Mouse (Mus musculus) thymus, postnatal 0 days (tissue): ENCODE results near the gene Ttc9b. TPM values are rescaled to one million over a fixed set of nuclear protein-coding genes. Genes with fewer than 3 reads are reported as not detected.
A peak's percentile ranks its signal among the peaks of the same experiment; 100 is the strongest.

ENCODE experiments used
- DNase-seq: peaks from one replicate; pipeline ENCODE4 v3.0.0-alpha.2; 2015; ENCODE audit warnings: low spot score
- polyA plus RNA-seq: library from polyadenylated mRNA; unstranded; fragments of >200 nt; fragmentation: Nextera tagmentation; extraction: Ambion mirVana; gene quantifications from 2 replicates; pipeline ENCODE4 v1.2.1, GENCODE M21; 2015

Ttc9b gene
- polyA plus RNA-seq, 1 experiment from 2014 or later = not detected

GRCm38 (mm10) chr7:27687043-27687442, 33.3 kb downstream of the Ttc9b start:
- no peak for DNase-seq

- DNase-seq = no peak
Observed at GRCm38 (mm10) chr7:27687836-27688235, 34.1 kb downstream of the Ttc9b start.

- peak; percentile 17 for DNase-seq
Observed at GRCm38 (mm10) chr7:27688246-27688788, 34.6 kb downstream of the Ttc9b start.

- peak; percentile 96 for DNase-seq
Observed at GRCm38 (mm10) chr7:27688815-27689612, 35.3 kb downstream of the Ttc9b start, which contains the start of gene Zfp607b. Zfp607b (plus strand) TSS chr7:27689340.

GRCm38 (mm10) chr7:27691076-27691475, 37.4 kb downstream of the Ttc9b start:
- DNase-seq = peak; percentile 67

GRCm38 (mm10) chr7:27696711-27697110, 43.0 kb downstream of the Ttc9b start:
- DNase-seq = no peak

Other genes with a start within 250 kb of the Ttc9b start
- 0.09 and 0.10 TPM in 2 replicates for gene Sptbn4, start 206.2 kb upstream of the Ttc9b start, polyA plus RNA-seq
- 26.0 and 27.6 TPM in 2 replicates for gene Blvrb, start 205.9 kb upstream of the Ttc9b start, polyA plus RNA-seq
- gene Sertad3, start 180.1 kb upstream of the Ttc9b start, polyA plus RNA-seq = 29.0 and 31.0 TPM in 2 replicates
- 33.5 and 35.1 TPM in 2 replicates for gene Sertad1, start 167.0 kb upstream of the Ttc9b start, polyA plus RNA-seq
- 1.1 and 1.2 TPM in 2 replicates for gene Prx, start 154.6 kb upstream of the Ttc9b start, polyA plus RNA-seq
- gene Hipk4, start 130.6 kb upstream of the Ttc9b start, polyA plus RNA-seq = 0.12 and 0.14 TPM in 2 replicates
- gene Pld3, start 100.7 kb upstream of the Ttc9b start, polyA plus RNA-seq = 134 and 145 TPM in 2 replicates
- 24.6 and 28.7 TPM in 2 replicates for gene 2310022A10Rik, start 100.7 kb upstream of the Ttc9b start, polyA plus RNA-seq
- gene Akt2, start 62.4 kb upstream of the Ttc9b start, polyA plus RNA-seq = 73.2 and 75.3 TPM in 2 replicates
- gene Map3k10, start 20.7 kb downstream of the Ttc9b start, polyA plus RNA-seq = 5.2 and 7.2 TPM in 2 replicates
- 2.8 and 3.5 TPM in 2 replicates for gene Zfp607b, start 35.4 kb downstream of the Ttc9b start, polyA plus RNA-seq
- 13.5 and 14.8 TPM in 2 replicates for gene Zfp60, start 77.5 kb downstream of the Ttc9b start, polyA plus RNA-seq
- 2.3 and 3.1 TPM in 2 replicates for gene Zfp626, start 153.3 kb downstream of the Ttc9b start, polyA plus RNA-seq
- 4.3 and 4.7 TPM in 2 replicates for gene Zfp59, start 184.7 kb downstream of the Ttc9b start, polyA plus RNA-seq
- 4.1 and 4.7 TPM in 2 replicates for gene Zfp607a, start 203.6 kb downstream of the Ttc9b start, polyA plus RNA-seq